Mouse (Mus musculus) naive thymus-derived CD4-positive, alpha-beta T cell, adult 2 months (primary cell): Measurements from ENCODE around the gene Slc25a47.
A peak's percentile ranks its signal among the peaks of the same experiment; 100 is the strongest.
"Not testable (repeated sequence)": the region's sequence is repeated elsewhere in the genome, so short reads cannot be mapped to it uniquely, and the experiment has no call there.

ENCODE experiments used
- DNase-seq: peaks from one replicate; pipeline ENCODE4 v3.0.0-alpha.2; 2011; ENCODE audit warnings: low read depth

Slc25a47 gene

GRCm38 (mm10) chr12:108826282-108826957, 9.4 kb upstream of the Slc25a47 start:
- DNase-seq: no peak

DNA sequence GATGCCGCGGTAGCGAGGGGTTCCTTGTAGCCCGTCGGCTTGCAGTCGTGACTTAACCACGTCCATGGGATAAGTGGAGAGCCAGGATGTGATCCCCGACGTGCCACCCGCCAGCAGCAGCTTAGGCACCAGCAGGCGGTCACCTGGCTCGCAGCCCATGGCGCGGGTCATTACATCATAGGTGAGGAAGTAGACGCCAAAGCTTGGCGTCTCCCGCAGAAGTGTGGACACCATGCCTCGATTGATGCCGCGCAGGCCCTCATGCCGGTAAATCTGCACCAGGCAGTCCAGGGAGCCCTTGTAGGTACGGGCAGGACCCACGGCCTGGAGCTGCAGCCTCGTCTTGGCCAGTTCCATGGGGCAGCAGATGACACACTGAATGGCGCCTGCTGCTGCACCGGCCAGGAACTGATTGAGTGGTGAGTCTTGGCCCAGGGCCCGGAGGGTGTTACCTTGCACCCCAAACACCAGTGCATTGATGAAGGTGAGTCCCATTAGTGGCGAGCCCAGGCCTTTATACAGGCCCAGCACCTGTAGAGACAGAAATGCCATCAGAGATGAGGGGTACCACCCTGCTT, 8.8 kb upstream of the Slc25a47 start:
- DNase-seq: no peak

GRCm38 (mm10) chr12:108827641-108828040, 8.2 kb upstream of the Slc25a47 start:
- DNase-seq: no peak

DNA sequence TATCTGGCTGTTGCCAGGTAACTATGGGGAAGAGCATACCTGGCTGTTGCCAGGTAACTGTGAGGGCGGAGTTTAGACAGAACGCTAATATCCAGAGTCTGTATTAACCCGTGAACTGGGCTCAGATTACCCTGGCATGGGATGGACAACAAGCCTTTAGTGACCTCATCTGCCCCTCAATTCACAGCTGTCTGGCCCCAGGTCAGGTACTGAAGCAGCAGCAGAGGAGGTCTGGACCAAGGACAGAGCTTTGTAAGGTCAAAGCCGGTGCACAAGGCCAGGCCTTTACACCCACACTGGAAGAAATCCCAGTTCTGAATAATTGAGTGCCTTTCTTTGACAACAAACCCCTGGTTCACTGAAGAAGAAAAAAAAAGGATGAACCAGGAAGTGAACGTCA, 6.2 kb upstream of the Slc25a47 start:
- no peak for DNase-seq

DNA sequence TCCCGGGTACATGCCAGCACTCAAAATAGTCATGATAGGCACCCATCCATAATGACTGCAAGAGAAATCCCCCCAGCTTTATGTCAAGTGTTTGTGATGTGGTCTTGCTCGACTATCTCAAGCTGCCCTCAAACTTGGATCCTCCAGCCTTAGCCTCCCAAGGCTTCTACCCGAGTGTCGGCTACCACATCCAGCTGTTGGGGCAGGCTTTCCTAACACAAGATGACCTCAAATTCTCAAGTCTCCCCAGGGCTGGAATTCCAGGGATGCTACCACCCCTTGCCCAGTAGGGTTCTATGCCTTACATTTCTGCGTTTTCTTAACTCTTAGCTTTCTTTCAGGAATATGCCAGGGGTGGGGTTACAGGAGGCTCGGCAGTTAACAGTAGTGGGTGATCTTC, 5.5 kb upstream of the Slc25a47 start:
- no peak for DNase-seq

- DNase-seq: no peak
Observed at GRCm38 (mm10) chr12:108831966-108832643, 3.7 kb upstream of the Slc25a47 start.

DNA sequence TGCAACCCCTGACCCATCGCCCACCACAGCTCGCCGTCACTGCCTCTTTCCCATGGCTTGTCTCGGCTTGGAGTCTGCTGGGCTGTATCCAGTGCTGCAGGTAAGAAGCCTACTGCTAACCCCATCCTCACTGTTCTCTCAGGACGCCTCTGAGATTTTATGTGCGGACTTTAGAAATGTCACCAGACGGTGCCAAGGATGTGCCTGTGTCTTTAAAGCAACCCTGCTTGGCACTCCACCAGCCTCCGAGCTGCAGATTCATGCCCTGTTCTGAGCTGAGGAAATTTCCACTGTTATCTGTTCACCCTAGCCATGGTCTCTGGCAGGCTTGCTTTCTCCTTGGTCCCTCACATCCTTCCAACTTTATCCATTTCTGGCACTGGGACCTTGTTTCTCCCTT, 3.0 kb upstream of the Slc25a47 start:
- DNase-seq: no peak

GRCm38 (mm10) chr12:108833408-108833807, 2.4 kb upstream of the Slc25a47 start:
- no peak for DNase-seq

DNA sequence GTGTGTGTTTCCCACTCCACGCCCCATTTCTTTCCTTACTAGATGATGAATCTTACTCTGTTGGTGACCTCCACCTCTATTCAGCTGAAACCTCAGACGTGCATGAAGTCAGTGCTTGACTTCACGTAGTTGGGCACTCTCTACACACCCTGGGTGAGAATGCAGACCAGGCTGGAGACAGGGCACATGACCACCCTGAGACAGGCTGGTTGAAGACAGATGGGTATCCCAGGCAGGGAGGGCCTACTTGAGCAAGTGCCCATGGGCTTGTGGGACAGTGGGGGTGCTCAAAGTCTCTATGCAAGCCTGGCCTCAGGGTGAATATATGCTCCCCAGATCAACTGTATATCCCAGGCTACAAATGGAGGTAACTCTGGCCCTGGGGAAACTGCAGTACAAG, 1.5 kb upstream of the Slc25a47 start:
- no peak for DNase-seq

GRCm38 (mm10) chr12:108834786-108835185, 1.1 kb upstream of the Slc25a47 start:
- DNase-seq: no peak

GRCm38 (mm10) chr12:108835208-108835839, 522 bp upstream of the Slc25a47 start:
- DNase-seq: no peak

DNA sequence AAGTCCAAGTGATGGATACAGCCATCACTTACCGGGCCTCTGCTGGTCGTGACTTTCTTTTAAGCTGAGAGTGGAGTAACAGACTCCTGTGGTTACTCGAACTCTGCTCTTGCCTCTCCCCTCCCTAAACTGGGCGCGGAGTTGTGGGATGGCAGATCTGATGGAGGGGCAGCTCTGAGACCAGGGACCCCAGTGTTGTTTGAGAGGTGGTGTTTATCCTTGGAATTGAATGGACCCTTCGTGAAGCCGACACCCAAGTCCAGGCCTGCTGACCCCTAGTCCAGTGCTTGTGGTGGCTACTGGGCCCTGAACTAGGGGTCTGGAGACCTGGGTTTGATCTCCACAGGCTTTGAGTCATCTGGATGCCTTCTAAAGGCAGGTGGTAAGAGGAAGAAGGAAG, 876 bp downstream of the Slc25a47 start:
- DNase-seq: peak; percentile 24

DNA sequence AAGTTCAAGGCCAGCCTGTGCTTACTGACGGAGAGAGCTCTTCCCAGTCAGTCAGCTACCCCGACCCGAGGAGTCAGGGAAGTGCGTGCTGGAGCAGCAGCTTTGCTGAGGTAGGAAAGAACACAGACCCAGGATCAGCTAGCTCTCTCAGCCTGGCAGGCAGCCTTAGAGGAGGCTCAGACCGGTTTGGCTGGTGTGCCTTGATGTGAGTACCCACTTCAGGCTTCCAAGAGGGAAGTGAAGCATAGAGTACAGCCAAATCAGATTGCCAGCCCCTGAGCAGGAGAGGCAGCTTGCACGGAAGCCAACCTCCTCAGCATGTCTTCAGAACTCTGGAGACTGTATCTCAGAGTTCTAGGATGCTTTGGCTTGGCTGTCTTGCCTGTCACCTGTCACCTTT, 5.3 kb downstream of the Slc25a47 start:
- DNase-seq: no peak

- no peak for DNase-seq
Observed at GRCm38 (mm10) chr12:108842663-108843062, 6.8 kb downstream of the Slc25a47 start.

DNA sequence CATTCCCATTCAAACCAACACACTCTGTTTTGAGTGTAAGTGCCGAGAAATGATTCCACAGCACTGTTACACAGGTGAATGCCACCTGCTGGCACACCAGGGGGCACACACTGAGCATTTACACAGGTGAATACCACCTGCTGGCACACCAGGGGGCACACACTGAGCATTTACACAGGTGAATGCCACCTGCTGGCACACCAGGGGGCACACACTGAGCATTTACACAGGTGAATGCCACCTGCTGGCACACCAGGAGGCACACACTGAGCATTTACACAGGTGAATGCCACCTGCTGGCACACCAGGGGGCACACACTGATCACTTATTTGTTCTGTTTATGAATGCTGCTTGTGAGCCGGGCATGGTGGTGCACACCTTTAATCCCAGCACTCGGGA, 12.2 kb downstream of the Slc25a47 start:
- DNase-seq: not testable (repeated sequence)

- DNase-seq: no peak
Observed at GRCm38 (mm10) chr12:108849488-108850022, 13.7 kb downstream of the Slc25a47 start.

DNA sequence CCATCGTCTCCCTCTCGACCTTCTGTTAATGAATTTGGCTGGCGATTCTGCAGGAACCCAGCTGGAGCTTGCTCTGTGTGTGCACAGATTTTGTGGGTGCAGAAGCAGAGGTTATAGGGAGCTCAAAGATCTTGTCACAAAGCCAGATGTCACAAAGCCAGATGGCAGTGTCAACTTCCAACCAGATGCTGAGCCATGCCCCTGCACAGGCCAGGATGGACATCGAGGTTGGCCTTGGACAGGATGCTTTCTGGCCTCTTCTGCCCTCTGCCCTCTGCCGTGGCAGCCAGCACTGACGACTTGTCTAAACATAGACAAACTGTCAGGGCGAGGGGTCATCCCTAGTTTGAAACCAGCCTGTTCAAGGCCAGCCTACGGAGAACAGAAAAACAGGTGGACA, 14.3 kb downstream of the Slc25a47 start:
- DNase-seq: no peak

DNA sequence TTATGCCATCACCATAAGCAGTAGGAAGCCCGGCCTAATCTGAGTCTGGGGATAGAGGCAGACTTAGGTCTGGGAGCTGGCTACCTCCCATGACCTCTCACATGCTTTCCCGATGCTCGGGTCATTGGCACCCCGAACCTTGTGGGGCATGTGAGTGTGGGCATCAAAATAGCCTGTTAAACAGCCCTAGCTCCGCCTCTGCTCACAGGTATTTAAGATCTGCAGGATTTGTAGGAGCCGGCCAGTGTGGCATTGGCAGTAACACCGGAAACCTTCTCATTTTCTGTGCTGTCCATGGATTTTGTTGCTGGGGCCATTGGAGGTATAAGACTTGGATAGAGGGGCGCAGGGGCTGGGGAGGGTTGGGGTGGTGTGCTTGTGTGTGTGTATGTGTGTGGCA, 15.0 kb downstream of the Slc25a47 start:
- no peak for DNase-seq

GRCm38 (mm10) chr12:108852822-108853221, 17.0 kb downstream of the Slc25a47 start:
- DNase-seq: no peak

GRCm38 (mm10) chr12:108855081-108855480, 19.2 kb downstream of the Slc25a47 start:
- no peak for DNase-seq

- no peak for DNase-seq
Observed at GRCm38 (mm10) chr12:108856186-108856585, 20.3 kb downstream of the Slc25a47 start.

DNA sequence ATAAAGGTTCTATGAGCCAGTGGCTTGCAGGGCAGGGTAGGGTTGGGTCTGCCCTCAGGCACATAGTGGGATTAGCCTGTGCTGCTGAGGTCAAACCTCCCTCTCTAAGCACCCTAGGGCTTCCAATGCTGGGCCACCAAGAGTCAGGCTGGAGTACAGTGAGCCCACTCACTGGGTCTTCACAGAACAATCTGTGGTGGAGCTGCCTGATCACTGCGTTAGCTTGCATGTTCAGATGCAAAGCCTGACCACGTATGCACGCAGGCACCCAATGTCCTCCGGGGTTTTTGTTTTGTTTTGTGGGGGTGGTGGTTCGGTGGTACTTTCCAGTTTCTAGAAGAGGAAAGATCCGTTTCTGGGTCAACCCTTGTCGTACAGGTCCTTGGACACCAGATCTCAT, 21.3 kb downstream of the Slc25a47 start:
- DNase-seq: no peak
